Mouse (Mus musculus) heart, adult 2 months (tissue): ENCODE measurements at regions not wholly inside any gene's neighbourhood (a gene's known extent, or its start where the extent isn't known, plus 50 kb on each side); places are given as distances from the start of the nearest gene placed in this dataset.

ENCODE experiments used
- DNase-seq, 2 experiments: peaks; one replicate each; pipeline ENCODE4 v3.0.0; 2021
- H3K27ac ChIP-seq: fragments of 200-600 bp; 2 replicates; pipeline ENCODE4 v1.8.1; 2022
- H3K27me3 ChIP-seq: fragments of 200-500 bp; 2 replicates; pipeline ENCODE4 v1.6.1; 2012; ENCODE audit warnings: mild to moderate bottlenecking, low read length, inconsistent platforms, mixed read lengths; ENCODE audit not compliant: control insufficient read depth, insufficient read depth
- H3K36me3 ChIP-seq: fragments of 200-500 bp; 2 replicates; pipeline ENCODE4 v1.6.1; 2012; ENCODE audit warnings: low read length, inconsistent platforms; ENCODE audit not compliant: control insufficient read depth, insufficient read depth
- H3K4me1 ChIP-seq: fragments of 200-500 bp; 2 replicates; pipeline ENCODE4 v1.6.1; 2011; ENCODE audit warnings: low read length; ENCODE audit not compliant: control insufficient read depth, insufficient read depth
- H3K4me3 ChIP-seq: fragments of 200-600 bp; 2 replicates; pipeline ENCODE4 v1.8.1; 2022
- H3K79me2 ChIP-seq: fragments of 200-500 bp; replicated peaks from 2 replicates; pipeline ENCODE4 v1.6.1; 2012; ENCODE audit warnings: mild to moderate bottlenecking, inconsistent platforms, low read length, moderate library complexity, mixed read lengths; ENCODE audit not compliant: control insufficient read depth, insufficient read depth
- H3K9ac ChIP-seq: fragments of 200-500 bp; 2 replicates; pipeline ENCODE4 v1.6.1; 2012; ENCODE audit warnings: low read depth, mild to moderate bottlenecking, control low read depth, inconsistent platforms, low read length, mixed read lengths
- CTCF ChIP-seq: fragments of 200-600 bp; IDR thresholded peaks from 2 replicates; pipeline ENCODE4 v1.8.1; 2022; ENCODE audit warnings: antibody characterized with exemption, mild to moderate bottlenecking, moderate library complexity
- EP300 ChIP-seq: fragments of 200-500 bp; IDR thresholded peaks from 2 replicates; pipeline ENCODE4 v1.6.1; 2011; ENCODE audit warnings: low read depth, low read length, control low read depth; ENCODE audit not compliant: insufficient read depth
- POLR2A ChIP-seq: fragments of 200-500 bp; IDR thresholded peaks from 2 replicates; pipeline ENCODE4 v1.6.1; 2011; ENCODE audit warnings: mild to moderate bottlenecking, low read depth, low read length, control low read depth; ENCODE audit not compliant: insufficient read depth
- WGBS: fragments of 180-500 bp; shearing (Covaris S2); methylation state at CpG from one replicate; pipeline ENCODE4 v1.1.7; 2018; 5-methylcytosine and 5-hydroxymethylcytosine counted together
- intact Hi-C: fragments of 180-260 bp; cut with DNase I; formaldehyde crosslinking; loops from one replicate; pipeline ENCODE4 v1.15.1; 2025

- Histone ChIP-seq H3K4me3 (no peak overlapping the region), H3K27me3 (no peaks in the 10 kb centered on the region), H3K27ac (no peak overlapping the region), H3K9ac (no peak overlapping the region), H3K79me2 (no peaks in the 10 kb centered on the region), H3K36me3 (no peaks in the 10 kb centered on the region), H3K4me1 (peaks cover 12% of the 10 kb centered on the region)
- TF ChIP-seq CTCF (no peak), EP300 (no peak), POLR2A (no peak)
- intact Hi-C loops: loop anchor here (5.0 kb wide), 1 partner anchor 261 kb away; no protein-coding TSS in a partner anchor
- 65% methylated on average over 7 of the region's 7 CpGs for WGBS
- DNase-seq: no peak
Observed at GRCm38 (mm10) chr14:76763539-76763938, 206.8 kb upstream of the Serp2 start.

- intact Hi-C loops: loop anchor here (5.0 kb wide), 1 partner anchor 260 kb away; no protein-coding TSS in a partner anchor
- Histone ChIP-seq H3K27me3 (no peaks in the 10 kb centered on the region), H3K9ac (no peak overlapping the region), H3K79me2 (no peaks in the 10 kb centered on the region), H3K27ac (no peak overlapping the region), H3K4me3 (no peak overlapping the region), H3K4me1 (peaks cover 12% of the 10 kb centered on the region), H3K36me3 (no peaks in the 10 kb centered on the region)
- no peak for DNase-seq
- TF ChIP-seq EP300 (no peak), CTCF (no peak), POLR2A (no peak)
- 72% methylated on average over 10 of the region's 10 CpGs for WGBS
Observed at GRCm38 (mm10) chr14:76762777-76763176, 206.1 kb upstream of the Serp2 start.

GRCm38 (mm10) chr14:76761691-76762090 is 205.0 kb upstream of the Serp2 start:
- intact Hi-C loops: loop anchor here (5.0 kb wide), 1 partner anchor 259 kb away; no protein-coding TSS in a partner anchor
- no peak for DNase-seq
- Histone ChIP-seq H3K27ac (no peak overlapping the region), H3K27me3 (no peaks in the 10 kb centered on the region), H3K9ac (no peak overlapping the region), H3K36me3 (no peaks in the 10 kb centered on the region), H3K79me2 (no peaks in the 10 kb centered on the region), H3K4me1 (peaks cover 12% of the 10 kb centered on the region), H3K4me3 (no peak overlapping the region)
- TF ChIP-seq CTCF: no peak
- no peak for TF ChIP-seq POLR2A
- no peak for TF ChIP-seq EP300
- WGBS: 97% methylated on average over 11 of the region's 11 CpGs

- TF ChIP-seq EP300 (no peak), POLR2A (no peak), CTCF (no peak)
- H3K36me3 ChIP-seq: no peaks in the 10 kb centered on the region
- H3K4me1 ChIP-seq: peaks cover 12% of the 10 kb centered on the region
- DNase-seq: no peak
- no peaks in the 10 kb centered on the region for H3K27me3 ChIP-seq
- intact Hi-C loops: loop anchor here (5.0 kb wide), 1 partner anchor 259 kb away; no protein-coding TSS in a partner anchor
- H3K4me3 ChIP-seq: no peak overlapping the region
- 91% methylated on average over 4 of the region's 4 CpGs for WGBS
- H3K79me2 ChIP-seq: no peaks in the 10 kb centered on the region
- H3K9ac ChIP-seq: no peak overlapping the region
- H3K27ac ChIP-seq: peak overlapping the region; percentile 92
Observed at GRCm38 (mm10) chr14:76761274-76761673, 204.6 kb upstream of the Serp2 start.

DNA sequence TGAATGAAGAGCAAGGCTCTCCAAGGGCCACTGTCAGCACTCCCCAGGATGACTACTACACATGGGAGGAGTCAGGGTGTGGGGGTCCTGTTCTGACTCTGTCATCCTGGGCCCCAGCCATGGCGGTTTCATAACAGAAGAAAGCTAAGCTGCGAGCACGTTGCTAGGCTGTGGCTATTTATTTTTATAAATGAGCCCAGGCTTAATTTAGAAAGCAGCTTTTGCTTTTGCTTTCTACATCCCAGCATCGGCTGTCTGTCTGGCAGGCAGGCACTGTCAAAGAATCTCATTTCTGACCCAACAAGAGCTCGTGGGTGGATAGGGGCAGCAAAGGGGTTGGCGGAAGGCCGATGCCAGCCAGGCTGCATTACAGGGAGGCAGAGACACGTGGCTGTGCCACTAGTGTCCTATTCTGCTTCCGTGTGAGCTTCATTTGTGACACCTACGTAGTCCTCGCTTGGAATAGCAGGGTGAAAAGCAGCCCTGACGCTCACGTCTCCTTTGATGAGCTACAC is 203.9 kb upstream of the Serp2 start:
- 0 out of 2 replicates have a peak, but pooled peaks have one; percentile 20 for TF ChIP-seq EP300
- TF ChIP-seq CTCF: no peak
- 0 out of 2 replicates have a peak, but pooled peaks have one; percentile 28 for TF ChIP-seq POLR2A
- H3K36me3 ChIP-seq: no peaks in the 10 kb centered on the region
- H3K4me3 ChIP-seq: peak overlapping the region; percentile 27
- peaks cover 12% of the 10 kb centered on the region for H3K4me1 ChIP-seq
- peak overlapping the region; percentile 92 for H3K27ac ChIP-seq
- no peaks in the 10 kb centered on the region for H3K27me3 ChIP-seq
- 47% methylated on average over 13 of the region's 13 CpGs for WGBS
- DNase-seq: peak; percentile 77 to 83
- H3K9ac ChIP-seq: peak overlapping the region; percentile 65
- no peaks in the 10 kb centered on the region for H3K79me2 ChIP-seq
- intact Hi-C loops: loop anchor here (5.0 kb wide), 1 partner anchor 258 kb away; no protein-coding TSS in a partner anchor

- Histone ChIP-seq H3K36me3 (no peaks in the 10 kb centered on the region), H3K79me2 (no peaks in the 10 kb centered on the region), H3K9ac (no peak overlapping the region), H3K27ac (no peak overlapping the region), H3K4me1 (peaks cover 11% of the 10 kb centered on the region), H3K4me3 (no peak overlapping the region), H3K27me3 (no peaks in the 10 kb centered on the region)
- intact Hi-C loops: no loop called here
- WGBS: 90% methylated on average over 4 of the region's 4 CpGs
- TF ChIP-seq CTCF: no peak
- TF ChIP-seq POLR2A: no peak
- DNase-seq: no peak
Observed at GRCm38 (mm10) chr14:76759377-76759776, 202.7 kb upstream of the Serp2 start.
